Mouse (Mus musculus): ENCODE results near the gene Srbd1. TPM values are rescaled to one million over a fixed set of nuclear protein-coding genes. Genes with fewer than 3 reads are reported as not detected.

Srbd1 gene
- polyA plus RNA-seq, 1 experiment from 2014 or later = 20.3 TPM

- ATAC-seq = peak; percentile 2
- in situ Hi-C loops (cut with MboI; ENCODE audit: low pct_unique_long_range_greater_than_20kb) = loop anchor here (5.0 to 10.0 kb wide), 3 partner anchors 124 to 736 kb away; no protein-coding TSS in a partner anchor
- CTCF ChIA-PET = interaction anchor here (1.9 kb wide), 1 partner anchor 276 kb away, joined by 5 read pairs; no protein-coding TSS in a partner anchor
- POLR2A ChIA-PET = interaction anchor here (0.6 kb wide), 1 partner anchor 285 kb away, joined by 3 read pairs; no protein-coding TSS in a partner anchor
- no peak for TF ChIP-seq CTCF (IDR thresholded peaks at IDR 0.05)
- no peak for DNase-seq (ENCODE audit: low read depth, low spot score)
- H3K27me3 ChIP-seq = no peaks in the 10 kb centered on the region
These were observed 23.4 kb upstream of the Srbd1 start for GRCm38 (mm10) chr17:86168231-86168981.

GRCm38 (mm10) chr17:86167320-86168230 is 22.6 kb upstream of the Srbd1 start, which contains the start of gene Prkce:
Prkce (plus strand) TSS chr17:86167785.
- CTCF ChIA-PET = no interaction called here
- no peaks in the 10 kb centered on the region for H3K27me3 ChIP-seq
- POLR2A ChIA-PET = interaction anchor here (0.6 to 0.7 kb wide), 6 partner anchors 42 to 697 kb away, joined by 3 to 5 read pairs (median 3); no protein-coding TSS in a partner anchor
- DNase-seq (ENCODE audit: low read depth, low spot score) (no peak), ATAC-seq (peak; percentile 42)
- in situ Hi-C loops (cut with MboI; ENCODE audit: low pct_unique_long_range_greater_than_20kb) = loop anchor here (5.0 to 10.0 kb wide), 3 partner anchors 125 to 737 kb away; no protein-coding TSS in a partner anchor
- TF ChIP-seq CTCF (IDR thresholded peaks at IDR 0.05) = no peak

DNA sequence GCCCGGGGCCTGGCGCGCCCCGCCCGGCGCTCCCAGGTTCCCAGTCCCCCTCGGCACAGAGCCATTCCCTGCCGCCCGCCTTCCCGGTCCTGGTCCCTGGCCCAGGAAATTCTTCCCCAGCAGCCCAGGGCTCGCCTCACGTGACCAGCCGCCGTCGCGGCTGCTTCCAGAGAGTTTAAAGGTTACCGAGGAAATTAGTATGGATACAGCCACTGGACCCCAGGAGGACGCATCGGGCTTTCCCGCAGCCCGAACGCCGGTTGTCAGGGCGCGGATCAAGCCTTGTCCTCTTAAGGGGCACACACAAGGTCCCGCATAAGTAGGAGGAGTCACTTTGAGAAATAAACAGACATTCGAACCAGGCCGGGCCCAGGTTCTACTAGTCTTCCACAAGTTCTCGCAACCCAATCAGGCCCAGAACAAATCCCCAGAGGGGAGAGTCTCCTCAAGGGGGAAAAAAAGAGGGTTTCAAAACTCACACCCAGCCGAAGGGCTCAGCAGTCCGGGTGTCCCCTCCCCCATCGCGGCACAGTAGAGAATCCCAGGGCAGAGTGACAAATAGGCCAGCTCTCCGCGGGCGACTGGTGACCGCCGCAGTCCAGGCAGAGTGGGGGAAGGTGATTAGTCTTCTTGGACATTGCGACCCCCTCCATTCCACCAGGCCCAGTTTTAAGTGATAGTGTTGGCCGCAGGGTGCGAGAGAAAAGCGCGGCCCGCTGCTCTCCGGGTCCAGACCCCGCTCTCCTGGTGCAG is 21.8 kb upstream of the Srbd1 start:
- POLR2A ChIA-PET = interaction anchor here (0.6 to 0.7 kb wide), 6 partner anchors 43 to 696 kb away, joined by 3 to 5 read pairs (median 3); no protein-coding TSS in a partner anchor
- ATAC-seq (peak; percentile 35), DNase-seq (ENCODE audit: low read depth, low spot score) (no peak)
- no peak for TF ChIP-seq CTCF (IDR thresholded peaks at IDR 0.05)
- CTCF ChIA-PET = no interaction called here
- no peaks in the 10 kb centered on the region for H3K27me3 ChIP-seq
- in situ Hi-C loops (cut with MboI; ENCODE audit: low pct_unique_long_range_greater_than_20kb) = loop anchor here (5.0 to 10.0 kb wide), 3 partner anchors 126 to 738 kb away; no protein-coding TSS in a partner anchor

GRCm38 (mm10) chr17:86166051-86166566 is 21.1 kb upstream of the Srbd1 start:
- no peak for TF ChIP-seq CTCF (IDR thresholded peaks at IDR 0.05)
- CTCF ChIA-PET = interaction anchor here (1.8 kb wide), 1 partner anchor 307 kb away, joined by 4 read pairs; no protein-coding TSS in a partner anchor
- ATAC-seq (no peak), DNase-seq (ENCODE audit: low read depth, low spot score) (no peak)
- H3K27me3 ChIP-seq = no peaks in the 10 kb centered on the region
- in situ Hi-C loops (cut with MboI; ENCODE audit: low pct_unique_long_range_greater_than_20kb) = loop anchor here (5.0 to 10.0 kb wide), 3 partner anchors 126 to 739 kb away; no protein-coding TSS in a partner anchor
- POLR2A ChIA-PET = interaction anchor here (0.6 to 0.7 kb wide), 2 partner anchors 185 to 190 kb away, joined by 4 read pairs; no protein-coding TSS in a partner anchor

GRCm38 (mm10) chr17:86164416-86164815 is 19.4 kb upstream of the Srbd1 start:
- POLR2A ChIA-PET = no interaction called here
- CTCF ChIA-PET = interaction anchor here (1.8 kb wide), 1 partner anchor 308 kb away, joined by 4 read pairs; no protein-coding TSS in a partner anchor
- no peaks in the 10 kb centered on the region for H3K27me3 ChIP-seq
- ATAC-seq (no peak), DNase-seq (ENCODE audit: low read depth, low spot score) (no peak)
- in situ Hi-C loops (cut with MboI; ENCODE audit: low pct_unique_long_range_greater_than_20kb) = loop anchor here (10.0 kb wide), 1 partner anchor 740 kb away; no protein-coding TSS in a partner anchor
- TF ChIP-seq CTCF (IDR thresholded peaks at IDR 0.05) = no peak

GRCm38 (mm10) chr17:86162672-86163071 is 17.7 kb upstream of the Srbd1 start:
- ChIA-PET CTCF (interaction anchor here (1.6 kb wide), 1 partner anchor 282 kb away, joined by 4 read pairs; no protein-coding TSS in a partner anchor), POLR2A (no interaction called here)
- no peak for TF ChIP-seq CTCF (IDR thresholded peaks at IDR 0.05)
- H3K27me3 ChIP-seq = no peaks in the 10 kb centered on the region
- DNase-seq (ENCODE audit: low read depth, low spot score) = no peak
- ATAC-seq = no peak
- in situ Hi-C loops (cut with MboI; ENCODE audit: low pct_unique_long_range_greater_than_20kb) = loop anchor here (10.0 kb wide), 1 partner anchor 742 kb away; no protein-coding TSS in a partner anchor

- TF ChIP-seq CTCF (IDR thresholded peaks at IDR 0.05) = no peak
- in situ Hi-C loops (cut with MboI; ENCODE audit: low pct_unique_long_range_greater_than_20kb) = no loop called here
- no peak for ATAC-seq
- no peaks in the 10 kb centered on the region for H3K27me3 ChIP-seq
- ChIA-PET CTCF (no interaction called here), POLR2A (no interaction called here)
- no peak for DNase-seq (ENCODE audit: low read depth, low spot score)
These were observed 12.0 kb upstream of the Srbd1 start for GRCm38 (mm10) chr17:86156999-86157398.

GRCm38 (mm10) chr17:86150867-86151348 is 5.9 kb upstream of the Srbd1 start:
- no peak for TF ChIP-seq CTCF (IDR thresholded peaks at IDR 0.05)
- in situ Hi-C loops (cut with MboI; ENCODE audit: low pct_unique_long_range_greater_than_20kb) = no loop called here
- DNase-seq (ENCODE audit: low read depth, low spot score) = peak; percentile 25
- ChIA-PET CTCF (interaction anchor here (1.1 kb wide), 1 partner anchor 9 kb away, joined by 3 read pairs; no protein-coding TSS in a partner anchor), POLR2A (interaction anchor here (0.5 kb wide), 1 partner anchor 1193 kb away, joined by 3 read pairs; no protein-coding TSS in a partner anchor)
- no peaks in the 10 kb centered on the region for H3K27me3 ChIP-seq
- ATAC-seq = peak; percentile 63

DNA sequence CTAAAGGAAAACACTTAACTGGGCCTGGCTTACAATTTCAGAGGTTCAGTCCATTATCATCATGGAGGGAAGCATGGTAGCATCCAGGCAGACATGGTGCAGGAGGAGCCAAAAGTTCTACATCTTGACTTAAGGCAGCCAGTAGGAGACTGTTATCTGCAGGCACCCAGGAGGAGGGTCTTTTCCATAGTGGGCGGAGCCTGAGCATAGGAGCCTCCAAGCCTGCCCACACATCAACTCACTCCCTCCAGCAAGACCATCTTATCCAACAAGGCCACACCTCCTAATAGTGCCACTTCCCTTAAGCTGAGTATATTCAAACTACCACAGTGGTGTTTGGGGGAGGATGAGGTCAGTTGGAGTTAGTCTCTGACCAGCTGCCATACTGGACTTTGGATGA is 4.8 kb upstream of the Srbd1 start:
- CTCF ChIA-PET = no interaction called here
- H3K27me3 ChIP-seq = no peaks in the 10 kb centered on the region
- POLR2A ChIA-PET = no interaction called here
- TF ChIP-seq CTCF (IDR thresholded peaks at IDR 0.05) = no peak
- DNase-seq (ENCODE audit: low read depth, low spot score) (no peak), ATAC-seq (no peak)
- in situ Hi-C loops (cut with MboI; ENCODE audit: low pct_unique_long_range_greater_than_20kb) = no loop called here

Measured in Patski (cell line).